Mouse (Mus musculus) embryonic facial prominence, embryonic 11.5 days (tissue): Measurements from ENCODE around the gene Colgalt2. TPM values are rescaled to one million over a fixed set of nuclear protein-coding genes. Genes with fewer than 3 reads are reported as not detected.
A peak's percentile ranks its signal among the peaks of the same experiment; 100 is the strongest.

Experiments
- ATAC-seq: fragments of 200-750 bp; cut with Nextera tagmentation; replicated peaks from 2 replicates; pipeline ENCODE4 v1.8.0; 2017; ENCODE audit warnings: low read depth; ENCODE audit not compliant: insufficient number of reproducible peaks, low FRiP score, low TSS enrichment
- DNase-seq: peaks from one replicate; pipeline ENCODE4 v3.0.0-alpha.2; 2015; ENCODE audit warnings: low spot score
- H3K27ac ChIP-seq: fragments of 300-500 bp; sonication (generic); replicated peaks from 2 replicates; pipeline ENCODE4 v1.5.1; 2014; ENCODE audit warnings: mild to moderate bottlenecking, low read depth, low read length, control low read depth
- H3K27me3 ChIP-seq: fragments of 300-500 bp; sonication (generic); 2 replicates; pipeline ENCODE4 v1.6.1; 2014; ENCODE audit warnings: mild to moderate bottlenecking, low read length, moderate library complexity, mixed read lengths; ENCODE audit not compliant: control insufficient read depth, insufficient read depth
- H3K36me3 ChIP-seq: fragments of 300-500 bp; sonication (generic); replicated peaks from 2 replicates; pipeline ENCODE4 v1.6.1; 2014; ENCODE audit warnings: low read depth, mild to moderate bottlenecking, low read length, moderate library complexity, mixed read lengths; ENCODE audit not compliant: control insufficient read depth, insufficient read depth
- H3K4me1 ChIP-seq: fragments of 300-500 bp; sonication (generic); 2 replicates; pipeline ENCODE4 v1.6.1; 2014; ENCODE audit warnings: low read length, mixed read lengths; ENCODE audit not compliant: control insufficient read depth, insufficient read depth
- H3K4me2 ChIP-seq: fragments of 300-500 bp; sonication (generic); 2 replicates; pipeline ENCODE4 v1.6.1; 2014; ENCODE audit warnings: low read depth, mild to moderate bottlenecking, control low read depth, low read length, moderate library complexity
- H3K4me3 ChIP-seq: fragments of 300-500 bp; sonication (generic); 2 replicates; pipeline ENCODE4 v1.5.1; 2014; ENCODE audit warnings: low read depth, low read length, control low read depth
- H3K9ac ChIP-seq: fragments of 300-500 bp; sonication (generic); replicated peaks from 2 replicates; pipeline ENCODE4 v1.6.1; 2014; ENCODE audit warnings: mild to moderate bottlenecking, control low read depth, low read length
- H3K9me3 ChIP-seq: fragments of 300-500 bp; sonication (generic); replicated peaks from 2 replicates; pipeline ENCODE4 v1.6.1; 2016; ENCODE audit warnings: mild to moderate bottlenecking, low read length, inconsistent platforms, mixed read lengths; ENCODE audit not compliant: control insufficient read depth
- WGBS: fragments of 180-500 bp; shearing (Covaris S2); extraction: QIAGEN DNeasy Blood & Tissue Kit; methylation state at CpG from one replicate; pipeline ENCODE4 v1.1.7; 2014; 5-methylcytosine and 5-hydroxymethylcytosine counted together
- polyA plus RNA-seq: library from polyadenylated mRNA; unstranded; fragments of >200 nt; fragmentation: Nextera tagmentation; extraction: Ambion mirVana; gene quantifications from 2 replicates; pipeline ENCODE4 v1.2.1, GENCODE M21; 2014

Gene Colgalt2
- polyA plus RNA-seq, 1 experiment from 2014 or later: 2.7 TPM

GRCm38 (mm10) chr1:152386188-152386835, 13.3 kb upstream of the Colgalt2 start, which contains the start of gene Tsen15:
Gene Tsen15, minus strand, starts transcription at chr1:152386688.
- Histone ChIP-seq H3K4me2 (peak within 1 kb of the TSS; percentile 75), H3K9ac (peak within 1 kb of the TSS; percentile 83), H3K9me3 (no peaks in the 10 kb centered on the region), H3K4me3 (peak within 1 kb of the TSS; percentile 87), H3K4me1 (no peaks in the 10 kb centered on the region), H3K27ac (0 out of 2 replicates have a peak within 1 kb of the TSS, but pooled peaks have one; percentile 20), H3K36me3 (no peaks in the 10 kb centered on the region), H3K27me3 (no peaks in the 10 kb centered on the region)
- DNase-seq (peak; percentile 84), ATAC-seq (peak; percentile 95)
- under 1% methylated on average over 57 of the region's 57 CpGs for WGBS

- Histone ChIP-seq H3K9ac (no peak overlapping the region), H3K36me3 (no peaks in the 10 kb centered on the region), H3K27me3 (no peaks in the 10 kb centered on the region), H3K27ac (no peak overlapping the region), H3K4me1 (no peaks in the 10 kb centered on the region), H3K4me2 (no peak overlapping the region), H3K9me3 (no peaks in the 10 kb centered on the region), H3K4me3 (no peak overlapping the region)
- no peak for ATAC-seq
- DNase-seq: no peak
These were observed 10.4 kb upstream of the Colgalt2 start for GRCm38 (mm10) chr1:152389271-152389670.

GRCm38 (mm10) chr1:152394137-152394536, 5.5 kb upstream of the Colgalt2 start:
- Histone ChIP-seq H3K27me3 (no peaks in the 10 kb centered on the region), H3K4me3 (no peak overlapping the region), H3K9me3 (no peaks in the 10 kb centered on the region), H3K4me2 (no peak overlapping the region), H3K27ac (no peak overlapping the region), H3K36me3 (no peaks in the 10 kb centered on the region), H3K9ac (no peak overlapping the region), H3K4me1 (no peaks in the 10 kb centered on the region)
- WGBS: 96% methylated on average over 3 of the region's 3 CpGs
- ATAC-seq: no peak
- DNase-seq: no peak

GRCm38 (mm10) chr1:152394956-152395515, 4.6 kb upstream of the Colgalt2 start:
- no peak overlapping the region for H3K27ac ChIP-seq
- H3K4me1 ChIP-seq: no peaks in the 10 kb centered on the region
- ATAC-seq (no peak), DNase-seq (no peak)
- H3K9ac ChIP-seq: no peak overlapping the region
- no peak overlapping the region for H3K4me3 ChIP-seq
- no peak overlapping the region for H3K4me2 ChIP-seq
- WGBS: 89% methylated on average over 4 of the region's 4 CpGs
- no peaks in the 10 kb centered on the region for H3K9me3 ChIP-seq
- H3K27me3 ChIP-seq: peaks cover under 1% of the 10 kb centered on the region; the same call in 1 of the 2 replicates
- no peaks in the 10 kb centered on the region for H3K36me3 ChIP-seq

- H3K36me3 ChIP-seq: no peaks in the 10 kb centered on the region
- no peak overlapping the region for H3K27ac ChIP-seq
- H3K4me2 ChIP-seq: no peak overlapping the region
- no peak for DNase-seq
- H3K4me1 ChIP-seq: no peaks in the 10 kb centered on the region
- no peak overlapping the region for H3K4me3 ChIP-seq
- H3K9ac ChIP-seq: no peak overlapping the region
- H3K9me3 ChIP-seq: no peaks in the 10 kb centered on the region
- no peak for ATAC-seq
- WGBS: 69% methylated on average over 1 of the region's 1 CpGs
- peaks cover 5% of the 10 kb centered on the region for H3K27me3 ChIP-seq
These were observed 922 bp upstream of the Colgalt2 start for GRCm38 (mm10) chr1:152398708-152399107.

- DNase-seq: no peak
- Histone ChIP-seq H3K27me3 (peaks cover 5% of the 10 kb centered on the region), H3K36me3 (no peaks in the 10 kb centered on the region), H3K4me2 (peak overlapping the region; percentile 96), H3K4me1 (no peaks in the 10 kb centered on the region), H3K9me3 (no peaks in the 10 kb centered on the region), H3K9ac (peak overlapping the region; percentile 72), H3K4me3 (peak overlapping the region; percentile 61), H3K27ac (no peak overlapping the region)
- WGBS: 15% methylated on average over 14 of the region's 14 CpGs
- peak; percentile 26; the same call in 1 of the 2 replicates for ATAC-seq
These were observed 1.2 kb downstream of the Colgalt2 start for GRCm38 (mm10) chr1:152400556-152401540.

- WGBS: 30% methylated on average over 22 of the region's 22 CpGs
- peak overlapping the region; percentile 21 for H3K4me2 ChIP-seq
- no peaks in the 10 kb centered on the region for H3K27me3 ChIP-seq
- no peak overlapping the region for H3K27ac ChIP-seq
- H3K9ac ChIP-seq: 0 out of 2 replicates have a peak overlapping the region, but pooled peaks have one; percentile 14
- H3K4me1 ChIP-seq: no peaks in the 10 kb centered on the region
- DNase-seq (no peak), ATAC-seq (no peak)
- no peak overlapping the region for H3K4me3 ChIP-seq
- H3K9me3 ChIP-seq: no peaks in the 10 kb centered on the region
- no peaks in the 10 kb centered on the region for H3K36me3 ChIP-seq
These were observed 7.7 kb downstream of the Colgalt2 start for GRCm38 (mm10) chr1:152407021-152407946.
